Mouse (Mus musculus) CH12F3 (cell line): ENCODE measurements around the gene A230072I06Rik.

ENCODE experiments used
- in situ Hi-C: fragments of 300-500 bp; cut with MboI; formaldehyde crosslinking; loops from 2 replicates; pipeline ENCODE4 v1.14.3; 2020; ENCODE audit warnings: low sequenced_read_pairs

The A230072I06Rik gene

GRCm38 (mm10) chr8:12322071-12322470 is 43.5 kb downstream of the A230072I06Rik start:
- in situ Hi-C loops = no loop called here

GRCm38 (mm10) chr8:12323238-12323637 is 44.6 kb downstream of the A230072I06Rik start:
- in situ Hi-C loops = no loop called here

- in situ Hi-C loops = no loop called here
Measured at GRCm38 (mm10) chr8:12324561-12324960, 45.9 kb downstream of the A230072I06Rik start.

- in situ Hi-C loops = no loop called here
Measured at GRCm38 (mm10) chr8:12324991-12325601, 46.5 kb downstream of the A230072I06Rik start.

- in situ Hi-C loops = no loop called here
Measured at GRCm38 (mm10) chr8:12327187-12327586, 48.6 kb downstream of the A230072I06Rik start.

- in situ Hi-C loops = no loop called here
Measured at GRCm38 (mm10) chr8:12327707-12328471, 49.3 kb downstream of the A230072I06Rik start.

- in situ Hi-C loops = no loop called here
Measured at GRCm38 (mm10) chr8:12328476-12328875, 49.9 kb downstream of the A230072I06Rik start.

- in situ Hi-C loops = no loop called here
Measured at GRCm38 (mm10) chr8:12330066-12330465, 51.4 kb downstream of the A230072I06Rik start.
